Mouse (Mus musculus) spleen, embryonic (tissue): ENCODE results near the gene Ube4b.

ENCODE experiments used
- CTCF ChIA-PET: fragments of 350-600 bp; sonication (Branson Sonifier 250); formaldehyde crosslinking; loops from one replicate; lab custom pipeline; 2022; lab: Charles Lee

Ube4b gene

GRCm38 (mm10) chr4:149306712-149307595 is 119.6 kb downstream of the Ube4b start:
- CTCF ChIA-PET: interaction anchor here (0.5 to 0.6 kb wide), 2 partner anchors 66 to 159 kb away, joined by 3 to 6 read pairs; no protein-coding TSS in a partner anchor

GRCm38 (mm10) chr4:149305761-149306711 is 120.5 kb downstream of the Ube4b start:
- CTCF ChIA-PET: interaction anchor here (0.6 kb wide), 1 partner anchor 65 kb away, joined by 3 read pairs; no protein-coding TSS in a partner anchor

DNA sequence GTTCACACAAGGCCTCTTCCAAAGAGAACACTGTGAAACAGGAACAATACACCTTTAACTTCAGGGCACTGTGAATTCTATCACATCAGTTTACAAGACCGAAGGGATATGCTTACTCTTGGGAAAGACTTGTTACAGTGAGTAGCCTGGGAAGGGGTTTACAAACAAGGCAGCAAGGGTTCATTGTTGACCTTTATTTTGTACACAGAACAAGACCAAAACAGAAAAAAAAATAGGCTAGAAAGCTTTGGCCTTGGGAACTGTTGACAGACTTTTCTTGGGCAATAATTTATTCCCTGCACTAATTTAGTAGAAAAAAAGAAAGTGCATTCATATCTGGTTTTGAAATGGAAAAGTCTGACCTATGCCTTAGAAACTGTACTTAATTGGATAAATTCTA is 122.1 kb downstream of the Ube4b start:
- CTCF ChIA-PET: no interaction called here

DNA sequence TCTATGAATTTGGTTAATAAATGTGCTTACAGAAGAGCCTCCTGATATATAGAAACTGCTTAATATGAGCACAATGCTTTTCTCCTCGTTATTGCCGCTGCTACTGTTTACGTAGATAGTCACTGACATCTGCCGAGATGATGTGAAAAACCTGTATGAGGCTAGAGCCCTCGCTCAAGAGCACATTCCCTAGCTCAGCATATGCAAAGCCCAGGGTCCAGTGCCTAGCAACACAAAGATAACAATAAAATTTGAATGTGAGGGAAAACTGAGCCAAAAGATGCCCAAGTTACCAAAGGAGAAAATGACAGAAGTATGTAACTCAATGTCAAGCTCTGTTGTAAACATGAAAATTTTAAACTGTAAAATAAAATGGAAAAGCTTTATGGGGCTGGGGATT is 123.0 kb downstream of the Ube4b start:
- CTCF ChIA-PET: no interaction called here

GRCm38 (mm10) chr4:149302751-149303150 is 123.8 kb downstream of the Ube4b start:
- CTCF ChIA-PET: no interaction called here

DNA sequence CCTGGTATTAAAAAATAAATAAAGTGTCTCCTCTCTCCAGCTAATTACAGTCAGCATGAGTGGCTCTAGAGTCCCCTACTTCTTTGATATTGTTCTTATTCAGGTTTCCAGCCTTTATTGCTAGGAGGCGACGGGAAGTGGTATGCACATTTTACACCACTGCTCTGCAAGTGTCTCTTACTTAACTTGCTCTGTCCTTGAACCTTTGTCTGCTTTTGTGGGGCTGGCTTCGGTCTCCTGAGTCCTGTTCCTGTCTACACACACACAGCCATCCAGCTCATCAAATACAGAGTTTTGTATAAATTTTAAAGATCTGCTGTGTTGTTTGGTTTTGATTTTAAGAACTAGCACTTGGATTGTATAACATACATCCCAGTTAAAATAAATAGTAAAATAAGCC is 124.4 kb downstream of the Ube4b start:
- CTCF ChIA-PET: no interaction called here

DNA sequence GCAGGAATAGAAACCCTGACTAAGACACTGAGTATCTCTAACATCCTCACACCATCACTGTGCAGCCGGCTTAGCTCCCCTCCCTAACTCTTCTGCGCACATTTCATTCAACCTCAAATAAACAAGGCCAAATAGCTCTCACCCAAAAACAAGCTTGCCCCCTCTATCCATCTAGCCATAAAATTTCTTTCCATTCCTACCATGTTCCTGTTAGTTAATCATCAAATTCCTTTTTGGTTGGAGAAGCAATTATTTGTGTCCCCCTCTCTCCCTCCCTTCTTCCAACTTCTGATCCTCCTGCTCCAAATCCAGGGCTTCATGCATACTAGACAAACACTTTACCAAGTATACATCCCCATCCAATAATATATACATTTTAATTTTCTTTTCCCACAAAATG is 130.0 kb downstream of the Ube4b start:
- CTCF ChIA-PET: no interaction called here

DNA sequence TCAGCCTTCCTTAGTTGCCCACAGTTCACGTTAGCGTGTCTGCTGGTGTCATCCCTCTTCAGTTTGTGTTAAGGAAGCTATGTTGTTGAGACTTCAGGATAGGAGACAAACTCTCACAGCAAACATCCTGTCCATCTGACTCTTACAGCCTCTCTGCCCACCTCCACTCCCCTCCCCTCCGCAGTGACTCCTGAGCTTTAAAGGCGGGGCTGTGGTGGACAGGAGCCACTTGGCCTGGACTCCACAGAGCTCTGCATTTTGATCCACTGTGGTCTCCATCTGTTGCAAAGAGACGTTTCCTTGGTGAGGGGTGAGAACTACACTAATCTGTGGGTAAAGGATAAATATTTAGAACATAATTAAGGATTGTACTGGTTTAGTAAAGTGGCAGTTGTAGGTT is 133.6 kb downstream of the Ube4b start:
- CTCF ChIA-PET: no interaction called here

GRCm38 (mm10) chr4:149291061-149291460 is 135.5 kb downstream of the Ube4b start:
- CTCF ChIA-PET: no interaction called here

- CTCF ChIA-PET: no interaction called here
These were observed 136.3 kb downstream of the Ube4b start for GRCm38 (mm10) chr4:149290157-149290750.

DNA sequence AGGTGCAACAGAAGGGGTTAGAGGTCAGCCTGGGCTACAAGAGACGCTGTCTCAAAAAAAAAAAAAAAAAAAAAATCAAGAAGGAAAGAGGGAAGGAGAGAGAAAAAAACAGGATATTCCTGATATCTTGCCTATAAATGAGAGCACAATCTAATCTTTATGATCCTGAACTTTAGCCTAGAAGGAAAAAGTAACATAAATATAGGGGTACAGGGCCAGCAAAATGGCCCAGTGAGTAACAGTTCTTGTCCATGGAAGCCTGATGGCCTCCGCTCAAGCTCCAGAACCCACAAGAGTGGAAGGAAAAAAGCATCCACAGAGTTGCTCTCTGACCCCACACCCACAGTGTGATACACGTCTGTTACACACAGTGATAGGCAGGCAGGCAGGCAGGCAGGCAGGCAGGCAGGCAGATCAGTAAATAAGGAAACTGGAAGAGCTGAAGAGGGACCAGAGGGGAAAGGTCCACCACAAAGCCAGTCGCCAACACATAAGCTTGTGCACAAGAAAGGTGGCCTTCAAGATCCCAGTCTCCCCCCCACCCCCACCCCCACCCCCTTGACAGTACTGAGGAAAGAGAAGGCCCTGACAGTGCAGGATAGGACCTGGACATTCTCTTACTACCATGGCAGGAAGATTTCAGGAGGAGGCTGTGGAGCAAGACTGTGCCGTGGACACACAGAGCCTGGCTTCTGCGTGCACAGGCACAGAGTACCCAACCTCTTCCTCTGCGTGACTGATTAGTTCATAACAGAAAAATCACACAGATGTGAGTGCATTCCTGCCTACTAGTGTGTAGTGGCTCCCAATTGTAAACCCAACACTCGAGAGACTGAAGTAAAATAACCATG is 140.0 kb downstream of the Ube4b start:
- CTCF ChIA-PET: no interaction called here

DNA sequence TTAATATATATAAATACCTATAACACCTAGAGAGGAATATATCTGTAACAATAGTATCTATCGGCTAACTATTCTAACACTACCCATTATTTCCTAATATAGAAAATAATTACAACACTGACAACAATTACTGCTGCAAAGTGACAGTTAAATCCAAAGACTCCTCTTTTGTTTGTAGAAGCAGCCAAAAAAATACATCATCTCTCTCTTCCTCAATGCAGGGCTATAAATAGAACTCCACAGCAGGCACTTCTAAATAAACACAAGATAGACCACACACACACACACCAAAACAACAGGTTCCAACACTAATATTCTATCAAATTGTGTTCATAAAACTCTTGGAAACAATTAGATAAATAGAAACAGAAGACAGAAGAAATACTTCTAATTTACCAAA is 140.9 kb downstream of the Ube4b start:
- CTCF ChIA-PET: no interaction called here

- CTCF ChIA-PET: no interaction called here
These were observed 143.5 kb downstream of the Ube4b start for GRCm38 (mm10) chr4:149283018-149283417.

GRCm38 (mm10) chr4:149282025-149282738 is 144.4 kb downstream of the Ube4b start:
- CTCF ChIA-PET: no interaction called here
